Mouse (Mus musculus): ENCODE results near the gene Ndufs8. TPM values are rescaled to one million over a fixed set of nuclear protein-coding genes. Genes with fewer than 3 reads are reported as not detected.

Gene Ndufs8
- polyA plus RNA-seq, 1 experiment, result 309 TPM

DNA sequence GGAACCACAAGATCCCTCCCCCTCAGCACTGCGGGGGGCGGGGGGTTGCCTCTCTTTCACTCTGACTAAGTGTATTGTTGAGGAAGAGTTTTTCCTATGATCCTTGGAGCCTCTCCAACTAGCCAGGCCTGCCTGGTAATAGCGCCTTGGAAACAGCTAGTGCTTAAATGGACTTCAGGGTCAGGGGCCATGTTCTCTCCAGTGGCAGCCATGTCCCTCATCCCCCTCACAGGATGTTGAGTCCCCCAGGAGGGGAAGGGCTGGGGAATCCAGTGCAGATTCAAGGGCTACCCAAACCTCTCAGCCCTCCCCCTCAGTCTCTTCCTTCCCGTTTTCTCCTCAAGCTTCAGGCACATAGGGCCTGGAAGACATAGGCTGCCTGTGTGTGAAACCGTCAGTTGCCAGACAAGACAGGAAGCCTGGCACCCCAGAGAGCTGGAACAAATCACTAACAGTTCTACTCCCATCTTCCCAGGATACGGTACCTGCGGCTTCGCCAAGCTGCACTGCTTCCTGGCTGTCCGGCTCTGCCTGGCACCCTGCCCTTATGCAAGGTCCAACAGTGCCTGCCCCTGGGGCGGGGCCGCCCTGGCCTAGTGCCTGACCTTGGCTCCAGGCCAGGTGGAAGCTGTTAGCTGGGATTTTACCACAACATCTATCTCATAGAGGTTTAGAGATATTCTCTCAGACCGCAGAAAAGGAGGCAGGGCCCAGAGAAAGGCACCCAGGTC is 16.8 kb upstream of the Ndufs8 start, which contains the start of gene Aldh3b1:
Gene Aldh3b1, minus strand, starts transcription at position 598 of the 731 bp plus-strand sequence.
- H3ac ChIP-seq (ENCODE audit: control insufficient read depth, insufficient read length, low read depth), result peak within 1 kb of the TSS; percentile 20
- H3K4me3 ChIP-seq (ENCODE audit: insufficient read depth, poor library complexity, severe bottlenecking), result no peak within 1 kb of the TSS
- no peak for TF ChIP-seq FOSL1 (IDR thresholded peaks at IDR 0.05; ENCODE audit: insufficient read depth, low read length, poor library complexity, severe bottlenecking)
- TF ChIP-seq CEBPB (IDR thresholded peaks at IDR 0.05; ENCODE audit: low read depth), result no peak
- no peak for TF ChIP-seq MAX (IDR thresholded peaks at IDR 0.05)
- no peak for TF ChIP-seq MYOG (IDR thresholded peaks at IDR 0.05; ENCODE audit: control insufficient read depth, extremely low read depth, insufficient read length)
- TF ChIP-seq MYOD1 (IDR thresholded peaks at IDR 0.05; ENCODE audit: control insufficient read depth, insufficient read length, low read depth), result no peak
- TF ChIP-seq USF1 (IDR thresholded peaks at IDR 0.05; ENCODE audit: low read depth), result no peak
- TF ChIP-seq CTCF (IDR thresholded peaks at IDR 0.05; ENCODE audit: control insufficient read depth, insufficient read depth, insufficient read length), result no peak
- no peaks in the 10 kb centered on the region for H3K79me2 ChIP-seq (ENCODE audit: control insufficient read depth, insufficient read depth)
- H3K79me3 ChIP-seq (ENCODE audit: low read depth), result no peaks in the 10 kb centered on the region
- no peaks in the 10 kb centered on the region for H3K36me3 ChIP-seq (ENCODE audit: control insufficient read depth, insufficient read depth)
- H3K27me3 ChIP-seq (ENCODE audit: control insufficient read depth, insufficient read depth, insufficient read length), result no peaks in the 10 kb centered on the region

DNA sequence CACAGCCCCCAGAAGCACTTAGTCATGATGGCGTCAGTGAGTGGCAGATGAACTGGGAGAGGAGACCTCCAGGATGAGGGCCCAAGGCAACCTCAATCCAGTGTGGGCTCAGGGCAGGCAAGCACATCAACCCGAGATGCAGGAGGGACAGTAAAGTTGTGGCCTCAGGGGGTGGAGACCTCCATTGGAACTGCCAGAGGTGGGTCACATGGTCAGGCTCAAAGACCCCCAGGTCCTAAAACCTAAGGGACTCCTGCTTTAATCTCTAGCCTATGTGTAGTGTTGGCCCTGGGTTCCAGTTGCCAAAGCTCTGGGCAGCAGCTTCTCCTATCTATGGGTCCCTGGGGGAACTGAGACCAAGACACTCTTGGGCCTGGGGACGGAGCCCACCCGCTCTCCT is 16.2 kb upstream of the Ndufs8 start:
- Histone ChIP-seq H3K79me3 (ENCODE audit: low read depth) (no peaks in the 10 kb centered on the region), H3K4me3 (ENCODE audit: insufficient read depth, poor library complexity, severe bottlenecking) (no peak overlapping the region), H3ac (ENCODE audit: control insufficient read depth, insufficient read length, low read depth) (no peak overlapping the region), H3K79me2 (ENCODE audit: control insufficient read depth, insufficient read depth) (no peaks in the 10 kb centered on the region), H3K36me3 (ENCODE audit: control insufficient read depth, insufficient read depth) (no peaks in the 10 kb centered on the region), H3K27me3 (ENCODE audit: control insufficient read depth, insufficient read depth, insufficient read length) (no peaks in the 10 kb centered on the region)
- TF ChIP-seq MAX (IDR thresholded peaks at IDR 0.05) (no peak), CTCF (IDR thresholded peaks at IDR 0.05; ENCODE audit: control insufficient read depth, insufficient read depth, insufficient read length) (no peak)

DNA sequence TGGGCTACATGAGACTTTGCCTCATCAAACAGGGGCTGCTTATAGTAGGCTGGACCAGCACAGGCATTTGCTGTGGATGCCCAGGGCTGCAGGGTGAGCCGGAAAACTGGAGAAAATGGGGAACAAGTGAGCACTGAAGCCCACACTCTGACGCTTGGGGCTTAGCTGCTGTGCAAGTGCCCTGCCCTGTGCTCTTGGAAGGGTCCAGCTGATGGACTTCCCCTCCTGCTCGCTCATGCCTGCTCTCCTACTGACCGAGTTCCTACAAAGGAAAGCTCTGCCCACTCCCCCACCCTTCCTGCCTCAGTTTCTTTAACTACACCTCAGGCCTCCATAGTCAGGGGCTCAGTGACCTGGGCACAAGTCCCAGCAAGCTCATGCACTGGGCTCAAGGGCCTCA is 15.4 kb upstream of the Ndufs8 start:
- Histone ChIP-seq H3K27me3 (ENCODE audit: control insufficient read depth, insufficient read depth, insufficient read length) (no peaks in the 10 kb centered on the region), H3K79me2 (ENCODE audit: control insufficient read depth, insufficient read depth) (no peaks in the 10 kb centered on the region), H3K4me3 (ENCODE audit: insufficient read depth, poor library complexity, severe bottlenecking) (no peak overlapping the region), H3K36me3 (ENCODE audit: control insufficient read depth, insufficient read depth) (no peaks in the 10 kb centered on the region), H3K79me3 (ENCODE audit: low read depth) (no peaks in the 10 kb centered on the region), H3ac (ENCODE audit: control insufficient read depth, insufficient read length, low read depth) (no peak overlapping the region)
- TF ChIP-seq MAX (IDR thresholded peaks at IDR 0.05) (no peak), MYOG (IDR thresholded peaks at IDR 0.05; ENCODE audit: control insufficient read depth, extremely low read depth, insufficient read length) (no peak), USF1 (IDR thresholded peaks at IDR 0.05; ENCODE audit: low read depth) (no peak), CEBPB (IDR thresholded peaks at IDR 0.05; ENCODE audit: low read depth) (no peak), CTCF (IDR thresholded peaks at IDR 0.05; ENCODE audit: control insufficient read depth, insufficient read depth, insufficient read length) (no peak), FOSL1 (IDR thresholded peaks at IDR 0.05; ENCODE audit: insufficient read depth, low read length, poor library complexity, severe bottlenecking) (no peak), MYOD1 (IDR thresholded peaks at IDR 0.05; ENCODE audit: control insufficient read depth, insufficient read length, low read depth) (no peak)

DNA sequence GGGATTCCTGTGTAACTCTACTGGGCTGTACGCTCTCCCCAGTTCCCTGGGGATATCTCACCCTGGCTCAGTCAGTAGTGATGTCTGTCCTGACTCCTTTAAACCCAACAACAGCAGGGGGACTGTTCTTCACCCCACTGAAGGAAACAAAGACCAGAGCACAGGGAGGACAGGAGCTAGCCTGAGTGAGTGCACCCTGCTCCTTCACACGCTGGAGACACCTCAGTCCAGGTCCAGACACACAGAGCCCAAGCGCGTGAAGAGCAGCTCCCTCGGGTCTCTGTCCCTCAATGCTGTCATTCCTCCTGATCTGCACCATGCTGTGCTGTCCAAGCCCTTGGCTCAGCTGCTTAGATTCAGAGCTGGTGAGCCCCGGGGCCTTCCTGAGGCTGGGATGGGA is 14.1 kb upstream of the Ndufs8 start:
- Histone ChIP-seq H3K4me3 (ENCODE audit: insufficient read depth, poor library complexity, severe bottlenecking) (no peak overlapping the region), H3K79me3 (ENCODE audit: low read depth) (no peaks in the 10 kb centered on the region), H3K79me2 (ENCODE audit: control insufficient read depth, insufficient read depth) (no peaks in the 10 kb centered on the region), H3K27me3 (ENCODE audit: control insufficient read depth, insufficient read depth, insufficient read length) (no peaks in the 10 kb centered on the region), H3ac (ENCODE audit: control insufficient read depth, insufficient read length, low read depth) (no peak overlapping the region), H3K36me3 (ENCODE audit: control insufficient read depth, insufficient read depth) (no peaks in the 10 kb centered on the region)
- TF ChIP-seq USF1 (IDR thresholded peaks at IDR 0.05; ENCODE audit: low read depth) (no peak), CTCF (IDR thresholded peaks at IDR 0.05; ENCODE audit: control insufficient read depth, insufficient read depth, insufficient read length) (no peak), MAX (IDR thresholded peaks at IDR 0.05) (no peak), FOSL1 (IDR thresholded peaks at IDR 0.05; ENCODE audit: insufficient read depth, low read length, poor library complexity, severe bottlenecking) (no peak), CEBPB (IDR thresholded peaks at IDR 0.05; ENCODE audit: low read depth) (no peak), MYOD1 (IDR thresholded peaks at IDR 0.05; ENCODE audit: control insufficient read depth, insufficient read length, low read depth) (no peak), MYOG (IDR thresholded peaks at IDR 0.05; ENCODE audit: control insufficient read depth, extremely low read depth, insufficient read length) (no peak)

DNA sequence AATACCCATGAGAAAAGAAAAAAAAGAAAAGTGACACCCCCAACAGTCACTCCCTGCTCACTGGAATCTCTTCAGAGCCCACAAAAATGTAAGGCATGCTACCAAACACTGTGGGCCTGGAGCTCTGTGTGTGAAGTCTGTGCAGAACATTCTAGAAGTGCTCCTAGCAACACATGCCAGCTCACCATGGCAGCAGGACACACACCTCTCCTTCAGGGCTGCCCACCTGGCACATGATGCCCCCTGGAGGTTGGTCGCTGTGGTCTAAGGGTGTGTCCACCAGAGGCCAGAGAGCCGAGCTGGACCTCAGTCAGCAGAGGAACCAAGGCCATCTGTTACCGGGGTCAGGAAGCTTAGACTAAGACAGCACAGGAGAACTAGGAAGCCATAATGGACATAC is 13.7 kb upstream of the Ndufs8 start:
- H3K4me3 ChIP-seq (ENCODE audit: insufficient read depth, poor library complexity, severe bottlenecking), result no peak overlapping the region
- TF ChIP-seq MYOG (IDR thresholded peaks at IDR 0.05; ENCODE audit: control insufficient read depth, extremely low read depth, insufficient read length) (no peak), MYOD1 (IDR thresholded peaks at IDR 0.05; ENCODE audit: control insufficient read depth, insufficient read length, low read depth) (peak; percentile 37), MAX (IDR thresholded peaks at IDR 0.05) (peak; percentile 83), CTCF (IDR thresholded peaks at IDR 0.05; ENCODE audit: control insufficient read depth, insufficient read depth, insufficient read length) (peak; percentile 10)
- no peak overlapping the region for H3ac ChIP-seq (ENCODE audit: control insufficient read depth, insufficient read length, low read depth)
- H3K36me3 ChIP-seq (ENCODE audit: control insufficient read depth, insufficient read depth), result no peaks in the 10 kb centered on the region
- no peaks in the 10 kb centered on the region for H3K79me2 ChIP-seq (ENCODE audit: control insufficient read depth, insufficient read depth)
- H3K79me3 ChIP-seq (ENCODE audit: low read depth), result no peaks in the 10 kb centered on the region
- H3K27me3 ChIP-seq (ENCODE audit: control insufficient read depth, insufficient read depth, insufficient read length), result no peaks in the 10 kb centered on the region

DNA sequence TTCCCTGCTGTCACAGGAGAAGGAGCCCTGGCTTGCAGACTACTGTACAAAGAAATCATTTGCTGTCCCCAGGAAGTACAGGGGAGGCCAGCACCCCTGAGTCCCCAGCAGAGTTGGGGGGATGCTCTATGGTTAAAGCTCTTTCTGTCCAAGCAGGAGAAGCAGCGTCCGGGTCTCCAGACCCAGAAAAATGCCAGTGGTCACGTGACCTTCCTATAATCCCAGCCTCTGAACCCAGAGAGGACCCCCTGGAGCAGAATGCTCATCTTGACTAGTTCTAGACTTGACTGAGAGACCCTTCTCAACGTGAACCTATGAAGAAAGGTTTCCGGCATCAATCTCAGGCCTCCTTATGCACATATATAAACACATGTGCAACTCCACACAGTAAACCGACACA is 13.3 kb upstream of the Ndufs8 start:
- H3ac ChIP-seq (ENCODE audit: control insufficient read depth, insufficient read length, low read depth), result no peak overlapping the region
- TF ChIP-seq USF1 (IDR thresholded peaks at IDR 0.05; ENCODE audit: low read depth) (peak; percentile 89), MAX (IDR thresholded peaks at IDR 0.05) (no peak), MYOD1 (IDR thresholded peaks at IDR 0.05; ENCODE audit: control insufficient read depth, insufficient read length, low read depth) (no peak), CTCF (IDR thresholded peaks at IDR 0.05; ENCODE audit: control insufficient read depth, insufficient read depth, insufficient read length) (no peak)
- H3K79me3 ChIP-seq (ENCODE audit: low read depth), result no peaks in the 10 kb centered on the region
- H3K4me3 ChIP-seq (ENCODE audit: insufficient read depth, poor library complexity, severe bottlenecking), result no peak overlapping the region
- no peaks in the 10 kb centered on the region for H3K79me2 ChIP-seq (ENCODE audit: control insufficient read depth, insufficient read depth)
- H3K36me3 ChIP-seq (ENCODE audit: control insufficient read depth, insufficient read depth), result no peaks in the 10 kb centered on the region
- H3K27me3 ChIP-seq (ENCODE audit: control insufficient read depth, insufficient read depth, insufficient read length), result no peaks in the 10 kb centered on the region
